Mouse (Mus musculus) MEL (cell line): ENCODE measurements around the gene Rtn1. TPM values are rescaled to one million over a fixed set of nuclear protein-coding genes. Genes with fewer than 3 reads are reported as not detected.

Experiments used
- DNase-seq: peaks from one replicate; pipeline ENCODE4 v3.0.0; 2011; ENCODE audit warnings: low read depth, low spot score
- H3K27ac ChIP-seq: 2 replicates; pipeline ENCODE4 v1.5.1; 2012; ENCODE audit warnings: low read depth, mild to moderate bottlenecking, control low read depth, low read length, moderate library complexity; ENCODE audit not compliant: control insufficient read depth
- H3K27me3 ChIP-seq, 2 experiments: fragments of 150-350 bp in 1 of 2; sonication (generic) in 1 of 2; 2 replicates each; pipeline ENCODE4 v1.6.1; 2012; ENCODE audit warnings: low read length in 2 of 2, mild to moderate bottlenecking in 2 of 2, improper control_type of control experiment in 1 of 2, moderate library complexity in 1 of 2; ENCODE audit not compliant: insufficient read depth in 2 of 2, control insufficient read depth in 1 of 2
- H3K36me3 ChIP-seq, 2 experiments: 2 replicates each; pipeline ENCODE4 v1.6.1; 2012 to 2014; ENCODE audit warnings: low read length in 2 of 2, improper control_type of control experiment in 1 of 2, inconsistent platforms in 1 of 2, mild to moderate bottlenecking in 1 of 2; ENCODE audit not compliant: insufficient read depth in 2 of 2, control insufficient read depth in 1 of 2
- H3K4me1 ChIP-seq, 2 experiments: fragments of 150-350 bp in 1 of 2; sonication (generic) in 1 of 2; 2 replicates each; pipeline ENCODE4 v1.6.1; 2012; ENCODE audit warnings: low read length in 2 of 2, improper control_type of control experiment in 1 of 2, mild to moderate bottlenecking in 1 of 2; ENCODE audit not compliant: insufficient read depth in 2 of 2, control insufficient read depth in 1 of 2
- H3K4me3 ChIP-seq, 2 experiments: fragments of 150-350 bp in 1 of 2; sonication (generic) in 1 of 2; 2 replicates each; pipeline ENCODE4 v1.5.1; 2012; ENCODE audit warnings: low read depth in 2 of 2, low read length in 2 of 2, mild to moderate bottlenecking in 2 of 2, moderate library complexity in 2 of 2, control low read depth in 1 of 2, improper control_type of control experiment in 1 of 2; ENCODE audit not compliant: control insufficient read depth in 1 of 2, insufficient read depth in 1 of 2
- H3K79me2 ChIP-seq: 2 replicates; pipeline ENCODE4 v1.6.1; 2012; ENCODE audit warnings: mild to moderate bottlenecking, low read length, moderate library complexity; ENCODE audit not compliant: control insufficient read depth, poor library complexity, insufficient read depth
- H3K9ac ChIP-seq: 2 replicates; pipeline ENCODE4 v1.6.1; 2012; ENCODE audit warnings: low read depth, mild to moderate bottlenecking, control low read depth, low read length, moderate library complexity; ENCODE audit not compliant: control insufficient read depth, poor library complexity, severe bottlenecking
- H3K9me3 ChIP-seq: fragments of 150-350 bp; sonication (generic); replicated peaks from 2 replicates; pipeline ENCODE4 v1.6.1; 2012; ENCODE audit warnings: mild to moderate bottlenecking, low read length, improper control_type of control experiment, moderate library complexity; ENCODE audit not compliant: insufficient read depth
- BHLHE40 ChIP-seq: IDR thresholded peaks from 2 replicates; pipeline ENCODE4 v1.6.1; 2012; ENCODE audit warnings: low read depth, mild to moderate bottlenecking, inconsistent platforms, low read length, improper control_type of control experiment, borderline replicate concordance
- CTCF ChIP-seq, 3 experiments: IDR thresholded peaks in 2 of 3; conservative IDR thresholded peaks in 1 of 3; 2 replicates each; pipeline ENCODE4 v1.5.1; 2011 to 2012; ENCODE audit warnings: low read length in 3 of 3, low read depth in 2 of 3, mild to moderate bottlenecking in 2 of 3, improper control_type of control experiment in 1 of 3, inconsistent platforms in 1 of 3, mixed read lengths in 1 of 3, moderate library complexity in 1 of 3; ENCODE audit not compliant: control insufficient read depth in 1 of 3, insufficient read depth in 1 of 3, poor library complexity in 1 of 3, severe bottlenecking in 1 of 3
- E2F4 ChIP-seq: IDR thresholded peaks from 2 replicates; pipeline ENCODE4 v1.6.1; 2011; ENCODE audit warnings: low read depth, low read length, improper control_type of control experiment, borderline replicate concordance
- ETS1 ChIP-seq: IDR thresholded peaks from 2 replicates; pipeline ENCODE4 v1.6.1; 2012; ENCODE audit warnings: low read depth, mild to moderate bottlenecking, inconsistent platforms, low read length, improper control_type of control experiment, moderate library complexity
- GABPA ChIP-seq: IDR thresholded peaks from 2 replicates; pipeline ENCODE4 v1.6.1; 2012; ENCODE audit warnings: low read depth, mild to moderate bottlenecking, inconsistent platforms, low read length, improper control_type of control experiment, moderate library complexity
- GATA1 ChIP-seq: IDR thresholded peaks from 2 replicates; pipeline ENCODE4 v1.6.1; 2011; ENCODE audit warnings: low read depth, low read length, improper control_type of control experiment
- HCFC1 ChIP-seq: IDR thresholded peaks from 2 replicates; pipeline ENCODE4 v1.6.1; 2012; ENCODE audit warnings: low read depth, mild to moderate bottlenecking, inconsistent platforms, low read length, improper control_type of control experiment, moderate library complexity
- JUND ChIP-seq: IDR thresholded peaks from 2 replicates; pipeline ENCODE4 v1.6.1; 2011; ENCODE audit warnings: low read depth, mild to moderate bottlenecking, improper control_type of control experiment, low read length
- MAZ ChIP-seq: IDR thresholded peaks from 2 replicates; pipeline ENCODE4 v1.6.1; 2012; ENCODE audit warnings: low read depth, mild to moderate bottlenecking, inconsistent platforms, low read length, improper control_type of control experiment
- MXI1 ChIP-seq: IDR thresholded peaks from 2 replicates; pipeline ENCODE4 v1.6.1; 2011; ENCODE audit warnings: mild to moderate bottlenecking, low read depth, low read length, improper control_type of control experiment
- MYC ChIP-seq: IDR thresholded peaks from 2 replicates; pipeline ENCODE4 v1.6.1; 2011; ENCODE audit warnings: low read depth, mild to moderate bottlenecking, low read length, improper control_type of control experiment, moderate library complexity
- NELFE ChIP-seq: IDR thresholded peaks from 2 replicates; pipeline ENCODE4 v1.6.1; 2011; ENCODE audit warnings: low read depth, low read length, improper control_type of control experiment
- NRF1 ChIP-seq: IDR thresholded peaks from 2 replicates; pipeline ENCODE4 v1.6.1; 2014; ENCODE audit warnings: low read depth, mild to moderate bottlenecking, inconsistent platforms, low read length, improper control_type of control experiment, moderate library complexity; ENCODE audit not compliant: poor library complexity, insufficient read depth, severe bottlenecking
- POLR2A ChIP-seq, 2 experiments: IDR thresholded peaks; 2 replicates each; pipeline ENCODE4 v1.6.1; 2011 to 2012; ENCODE audit warnings: low read length in 2 of 2, mild to moderate bottlenecking in 2 of 2, control low read depth in 1 of 2, improper control_type of control experiment in 1 of 2, low read depth in 1 of 2, moderate library complexity in 1 of 2; ENCODE audit not compliant: control insufficient read depth in 1 of 2, insufficient read depth in 1 of 2, poor library complexity in 1 of 2
- POLR2AphosphoS2 ChIP-seq: IDR thresholded peaks from 2 replicates; pipeline ENCODE4 v1.6.1; 2011; ENCODE audit warnings: low read length, improper control_type of control experiment
- POLR2AphosphoS5 ChIP-seq: IDR thresholded peaks from 2 replicates; pipeline ENCODE4 v1.6.1; 2012; ENCODE audit warnings: low read depth, borderline replicate concordance, mild to moderate bottlenecking, inconsistent platforms, low read length, moderate library complexity, mixed read lengths
- RAD21 ChIP-seq: IDR thresholded peaks from 2 replicates; pipeline ENCODE4 v1.6.1; 2011; ENCODE audit warnings: mild to moderate bottlenecking, low read depth, low read length, improper control_type of control experiment
- RCOR1 ChIP-seq: IDR thresholded peaks from 2 replicates; pipeline ENCODE4 v1.6.1; 2012; ENCODE audit warnings: low read depth, mild to moderate bottlenecking, inconsistent platforms, low read length, improper control_type of control experiment
- SMC3 ChIP-seq: IDR thresholded peaks from 2 replicates; pipeline ENCODE4 v1.6.1; 2011; ENCODE audit warnings: low read depth, low read length, improper control_type of control experiment
- TAL1 ChIP-seq: IDR thresholded peaks from 2 replicates; pipeline ENCODE4 v1.6.1; 2012; ENCODE audit warnings: mild to moderate bottlenecking, inconsistent platforms, low read length, moderate library complexity, mixed read lengths
- TCF12 ChIP-seq: IDR thresholded peaks from 2 replicates; pipeline ENCODE4 v1.6.1; 2014; ENCODE audit warnings: low read depth, mild to moderate bottlenecking, inconsistent platforms, low read length, improper control_type of control experiment, moderate library complexity
- USF2 ChIP-seq, 2 experiments: IDR thresholded peaks; 2 replicates each; pipeline ENCODE4 v1.6.1; 2011 to 2012; ENCODE audit warnings: improper control_type of control experiment in 2 of 2, low read length in 2 of 2, borderline replicate concordance in 1 of 2, inconsistent platforms in 1 of 2, low read depth in 1 of 2, mild to moderate bottlenecking in 1 of 2; ENCODE audit not compliant: insufficient read depth in 1 of 2
- ZKSCAN1 ChIP-seq: IDR thresholded peaks from 2 replicates; pipeline ENCODE4 v1.6.1; 2012; ENCODE audit warnings: low read depth, mild to moderate bottlenecking, inconsistent platforms, low read length, improper control_type of control experiment, moderate library complexity
- ZNF384 ChIP-seq: IDR thresholded peaks from 2 replicates; pipeline ENCODE4 v1.6.1; 2012; ENCODE audit warnings: low read depth, mild to moderate bottlenecking, inconsistent platforms, low read length, improper control_type of control experiment
- polyA plus RNA-seq, 2 experiments: library from polyadenylated mRNA; stranded (reverse) in 1 of 2; unstranded in 1 of 2; fragments of >175 nt in 1 of 2; fragments of >200 nt in 1 of 2; gene quantifications; 2 replicates each; pipeline versions ENCODE4 v1.2.1 to v1.2.4; 2012; ENCODE audit warnings: low replicate concordance in 2 of 2, low read depth in 1 of 2; ENCODE audit not compliant: insufficient read length in 2 of 2, insufficient read depth in 1 of 2, missing spikeins in 1 of 2
- total RNA-seq: library from RNA; depleted of rRNA; stranded (reverse); fragments of 300-350 nt; gene quantifications from 2 replicates; pipeline ENCODE4 v1.2.3, GENCODE M21; 2012; rRNA removed

The Rtn1 gene
- total RNA-seq: not detected in 2 replicates
- polyA plus RNA-seq: not detected

GRCm38 (mm10) chr12:72408954-72409353, at the start of gene Rtn1:
Gene Rtn1, minus strand, starts transcription at chr12:72409054.
- no peak within 1 kb of the TSS for H3K4me3 ChIP-seq
- H3K9ac ChIP-seq: no peak within 1 kb of the TSS
- H3K79me2 ChIP-seq: no peaks in the 10 kb centered on the region
- no peak for TF ChIP-seq POLR2A (IDR thresholded peaks at IDR 0.05; ENCODE audit: control insufficient read depth in 1 of 2, insufficient read depth in 1 of 2, low read depth in 1 of 2, low read length in 2 of 2, poor library complexity in 1 of 2)
- TF ChIP-seq E2F4: no peak
- TF ChIP-seq MXI1: no peak
- no peak for TF ChIP-seq NRF1
- TF ChIP-seq NELFE: no peak
- TF ChIP-seq TAL1: no peak
- no peak for TF ChIP-seq CTCF (IDR thresholded peaks at IDR 0.05 in 2 of 3, conservative IDR thresholded peaks at IDR 0.05 in 1 of 3; ENCODE audit: control insufficient read depth in 1 of 3, insufficient read depth in 1 of 3, low read depth in 2 of 3, low read length in 3 of 3, poor library complexity in 1 of 3, severe bottlenecking in 1 of 3)
- TF ChIP-seq POLR2AphosphoS5: no peak
- TF ChIP-seq GATA1: no peak
- TF ChIP-seq JUND: no peak
- no peak for TF ChIP-seq BHLHE40
- TF ChIP-seq HCFC1: no peak
- no peak for TF ChIP-seq RAD21
- no peak for TF ChIP-seq TCF12
- no peak for TF ChIP-seq USF2 (IDR thresholded peaks at IDR 0.05; ENCODE audit: borderline replicate concordance in 1 of 2, insufficient read depth in 1 of 2, low read depth in 1 of 2, low read length in 2 of 2)
- TF ChIP-seq ETS1: no peak
- TF ChIP-seq SMC3: no peak
- TF ChIP-seq RCOR1: no peak
- no peaks in the 10 kb centered on the region; a peak in 1 of 4 replicates for H3K27me3 ChIP-seq
- no peaks in the 10 kb centered on the region for H3K4me1 ChIP-seq
- no peaks in the 10 kb centered on the region for H3K36me3 ChIP-seq
- no peak within 1 kb of the TSS for H3K27ac ChIP-seq
- H3K9me3 ChIP-seq: no peaks in the 10 kb centered on the region
- DNase-seq: no peak

DNA sequence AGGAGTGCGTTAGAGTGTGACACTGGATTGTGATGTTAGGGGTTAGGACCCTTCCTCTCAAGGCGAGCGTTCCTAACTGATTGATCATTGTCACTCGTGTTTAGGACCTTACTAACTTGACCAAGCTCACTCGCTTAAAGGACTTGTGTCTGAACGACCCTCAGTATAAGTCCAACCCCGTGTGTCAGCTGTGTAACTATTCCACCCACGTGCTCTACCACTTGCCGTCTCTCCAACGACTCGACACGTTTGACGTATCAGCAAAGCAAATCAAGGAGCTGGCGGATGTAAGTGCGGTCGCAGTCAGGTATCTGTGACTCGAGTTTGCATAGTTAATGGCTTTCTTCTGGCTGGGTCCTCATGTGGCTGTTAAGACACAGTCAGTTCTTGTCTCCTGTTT, 45.1 kb upstream of the Rtn1 start:
- no peaks in the 10 kb centered on the region for H3K36me3 ChIP-seq
- peaks cover 0 to 2% of the 10 kb centered on the region in 2 experiments; a peak in 3 of 4 replicates for H3K27me3 ChIP-seq
- H3K4me3 ChIP-seq: no peak overlapping the region
- TF ChIP-seq ZKSCAN1 (no peak), RAD21 (no peak), MYC (no peak), TAL1 (no peak), E2F4 (no peak), CTCF (IDR thresholded peaks at IDR 0.05 in 2 of 3, conservative IDR thresholded peaks at IDR 0.05 in 1 of 3; ENCODE audit: control insufficient read depth in 1 of 3, insufficient read depth in 1 of 3, low read depth in 2 of 3, low read length in 3 of 3, poor library complexity in 1 of 3, severe bottlenecking in 1 of 3) (no peak), ZNF384 (no peak), GABPA (no peak), MAZ (no peak), POLR2AphosphoS2 (no peak), SMC3 (no peak)
- no peak for DNase-seq
- H3K4me1 ChIP-seq: no peaks in the 10 kb centered on the region
- no peak overlapping the region for H3K27ac ChIP-seq
- H3K9me3 ChIP-seq: no peaks in the 10 kb centered on the region
- no peaks in the 10 kb centered on the region for H3K79me2 ChIP-seq
- H3K9ac ChIP-seq: no peak overlapping the region
